Mouse (Mus musculus): ENCODE measurements around the gene Snd1. TPM values are rescaled to one million over a fixed set of nuclear protein-coding genes. Genes with fewer than 3 reads are reported as not detected.

The Snd1 gene
- polyA plus RNA-seq, 1 experiment from 2014 or later, result 128 TPM

GRCm38 (mm10) chr6:28859094-28859493 lies 384.2 kb downstream of the Snd1 start:
- no peak overlapping the region for H3K4me2 ChIP-seq (ENCODE audit: low read depth, low read length)
- ATAC-seq (ENCODE audit: low read depth), result no peak
- no peak overlapping the region for H3K4me3 ChIP-seq (ENCODE audit: low read length)
- 78% methylated on average over 2 of the region's 2 CpGs for WGBS
- H3K36me3 ChIP-seq (ENCODE audit: control insufficient read depth, insufficient read depth, low read length), result no peaks in the 10 kb centered on the region
- peaks cover 2% of the 10 kb centered on the region; the same call in 1 of the 2 replicates for H3K4me1 ChIP-seq (replicated peaks; ENCODE audit: control insufficient read depth, insufficient read depth, low read length)
- no peaks in the 10 kb centered on the region for H3K27me3 ChIP-seq (ENCODE audit: control insufficient read depth, insufficient read depth, low read depth, low read length)
- H3K9ac ChIP-seq (ENCODE audit: low read length), result no peak overlapping the region
- H3K27ac ChIP-seq (ENCODE audit: low read length), result no peak overlapping the region
- H3K9me3 ChIP-seq (ENCODE audit: control insufficient read depth, low read length), result no peaks in the 10 kb centered on the region

GRCm38 (mm10) chr6:28860450-28860849 lies 385.5 kb downstream of the Snd1 start:
- no peak overlapping the region for H3K4me3 ChIP-seq (ENCODE audit: low read length)
- H3K36me3 ChIP-seq (ENCODE audit: control insufficient read depth, insufficient read depth, low read length), result no peaks in the 10 kb centered on the region
- WGBS, result 70% methylated on average over 2 of the region's 2 CpGs
- no peaks in the 10 kb centered on the region for H3K27me3 ChIP-seq (ENCODE audit: control insufficient read depth, insufficient read depth, low read depth, low read length)
- H3K9ac ChIP-seq (ENCODE audit: low read length), result no peak overlapping the region
- H3K27ac ChIP-seq (ENCODE audit: low read length), result no peak overlapping the region
- H3K4me1 ChIP-seq (replicated peaks; ENCODE audit: control insufficient read depth, insufficient read depth, low read length), result peaks cover 2% of the 10 kb centered on the region; the same call in 1 of the 2 replicates
- H3K9me3 ChIP-seq (ENCODE audit: control insufficient read depth, low read length), result no peaks in the 10 kb centered on the region
- no peak overlapping the region for H3K4me2 ChIP-seq (ENCODE audit: low read depth, low read length)
- no peak for ATAC-seq (ENCODE audit: low read depth)

- no peaks in the 10 kb centered on the region for H3K36me3 ChIP-seq (ENCODE audit: control insufficient read depth, insufficient read depth, low read length)
- H3K4me2 ChIP-seq (ENCODE audit: low read depth, low read length), result no peak overlapping the region
- WGBS, result 49% methylated on average over 2 of the region's 2 CpGs
- H3K9me3 ChIP-seq (ENCODE audit: control insufficient read depth, low read length), result no peaks in the 10 kb centered on the region
- H3K27me3 ChIP-seq (ENCODE audit: control insufficient read depth, insufficient read depth, low read depth, low read length), result no peaks in the 10 kb centered on the region
- H3K4me3 ChIP-seq (ENCODE audit: low read length), result no peak overlapping the region
- H3K27ac ChIP-seq (ENCODE audit: low read length), result no peak overlapping the region
- no peak overlapping the region for H3K9ac ChIP-seq (ENCODE audit: low read length)
- H3K4me1 ChIP-seq (replicated peaks; ENCODE audit: control insufficient read depth, insufficient read depth, low read length), result peaks cover 2% of the 10 kb centered on the region; the same call in 1 of the 2 replicates
- ATAC-seq (ENCODE audit: low read depth), result no peak
These were observed 386.0 kb downstream of the Snd1 start for GRCm38 (mm10) chr6:28860922-28861321.

GRCm38 (mm10) chr6:28862304-28862703 lies 387.4 kb downstream of the Snd1 start:
- Histone ChIP-seq H3K9me3 (ENCODE audit: control insufficient read depth, low read length) (no peaks in the 10 kb centered on the region), H3K36me3 (ENCODE audit: control insufficient read depth, insufficient read depth, low read length) (no peaks in the 10 kb centered on the region), H3K27ac (ENCODE audit: low read length) (no peak overlapping the region), H3K4me2 (ENCODE audit: low read depth, low read length) (no peak overlapping the region), H3K9ac (ENCODE audit: low read length) (no peak overlapping the region), H3K27me3 (ENCODE audit: control insufficient read depth, insufficient read depth, low read depth, low read length) (no peaks in the 10 kb centered on the region), H3K4me1 (replicated peaks; ENCODE audit: control insufficient read depth, insufficient read depth, low read length) (peaks cover 4% of the 10 kb centered on the region), H3K4me3 (ENCODE audit: low read length) (no peak overlapping the region)
- WGBS, result 66% methylated on average over 8 of the region's 8 CpGs
- ATAC-seq (ENCODE audit: low read depth), result no peak

GRCm38 (mm10) chr6:28864684-28865083 lies 389.7 kb downstream of the Snd1 start:
- Histone ChIP-seq H3K4me3 (ENCODE audit: low read length) (no peak overlapping the region), H3K36me3 (ENCODE audit: control insufficient read depth, insufficient read depth, low read length) (no peaks in the 10 kb centered on the region), H3K27me3 (ENCODE audit: control insufficient read depth, insufficient read depth, low read depth, low read length) (no peaks in the 10 kb centered on the region), H3K4me2 (ENCODE audit: low read depth, low read length) (no peak overlapping the region), H3K4me1 (replicated peaks; ENCODE audit: control insufficient read depth, insufficient read depth, low read length) (peaks cover 9% of the 10 kb centered on the region), H3K27ac (ENCODE audit: low read length) (no peak overlapping the region), H3K9ac (ENCODE audit: low read length) (no peak overlapping the region), H3K9me3 (ENCODE audit: control insufficient read depth, low read length) (no peaks in the 10 kb centered on the region)
- ATAC-seq (ENCODE audit: low read depth), result peak; percentile 67
- 40% methylated on average over 5 of the region's 5 CpGs for WGBS

- Histone ChIP-seq H3K4me1 (replicated peaks; ENCODE audit: control insufficient read depth, insufficient read depth, low read length) (peaks cover 9% of the 10 kb centered on the region), H3K36me3 (ENCODE audit: control insufficient read depth, insufficient read depth, low read length) (no peaks in the 10 kb centered on the region), H3K9me3 (ENCODE audit: control insufficient read depth, low read length) (no peaks in the 10 kb centered on the region), H3K4me3 (ENCODE audit: low read length) (no peak overlapping the region), H3K4me2 (ENCODE audit: low read depth, low read length) (no peak overlapping the region), H3K27me3 (ENCODE audit: control insufficient read depth, insufficient read depth, low read depth, low read length) (no peaks in the 10 kb centered on the region), H3K27ac (ENCODE audit: low read length) (no peak overlapping the region), H3K9ac (ENCODE audit: low read length) (no peak overlapping the region)
- no peak for ATAC-seq (ENCODE audit: low read depth)
- 80% methylated on average over 10 of the region's 10 CpGs for whole genome bisulfite sequencing
These were observed 390.2 kb downstream of the Snd1 start for GRCm38 (mm10) chr6:28865112-28865511.

- H3K4me3 ChIP-seq (ENCODE audit: low read length), result no peak overlapping the region
- H3K4me2 ChIP-seq (ENCODE audit: low read depth, low read length), result no peak overlapping the region
- no peak for ATAC-seq (ENCODE audit: low read depth)
- no peak overlapping the region for H3K27ac ChIP-seq (ENCODE audit: low read length)
- no peaks in the 10 kb centered on the region for H3K27me3 ChIP-seq (ENCODE audit: control insufficient read depth, insufficient read depth, low read depth, low read length)
- no peak overlapping the region for H3K9ac ChIP-seq (ENCODE audit: low read length)
- no peaks in the 10 kb centered on the region for H3K36me3 ChIP-seq (ENCODE audit: control insufficient read depth, insufficient read depth, low read length)
- H3K4me1 ChIP-seq (replicated peaks; ENCODE audit: control insufficient read depth, insufficient read depth, low read length), result peaks cover 9% of the 10 kb centered on the region
- 93% methylated on average over 3 of the region's 3 CpGs for WGBS
- no peaks in the 10 kb centered on the region for H3K9me3 ChIP-seq (ENCODE audit: control insufficient read depth, low read length)
These were observed 391.3 kb downstream of the Snd1 start for GRCm38 (mm10) chr6:28866206-28866605.

GRCm38 (mm10) chr6:28867516-28868251 lies 392.7 kb downstream of the Snd1 start:
- Histone ChIP-seq H3K9ac (ENCODE audit: low read length) (no peak overlapping the region), H3K27ac (ENCODE audit: low read length) (no peak overlapping the region), H3K4me1 (replicated peaks; ENCODE audit: control insufficient read depth, insufficient read depth, low read length) (peaks cover 9% of the 10 kb centered on the region), H3K27me3 (ENCODE audit: control insufficient read depth, insufficient read depth, low read depth, low read length) (no peaks in the 10 kb centered on the region), H3K4me3 (ENCODE audit: low read length) (no peak overlapping the region), H3K9me3 (ENCODE audit: control insufficient read depth, low read length) (no peaks in the 10 kb centered on the region), H3K36me3 (ENCODE audit: control insufficient read depth, insufficient read depth, low read length) (no peaks in the 10 kb centered on the region), H3K4me2 (ENCODE audit: low read depth, low read length) (no peak overlapping the region)
- 0% methylated on average over 2 of the region's 2 CpGs for WGBS
- ATAC-seq (ENCODE audit: low read depth), result peak; percentile 61

GRCm38 (mm10) chr6:28871725-28872420 lies 396.9 kb downstream of the Snd1 start:
- Histone ChIP-seq H3K4me1 (replicated peaks; ENCODE audit: control insufficient read depth, insufficient read depth, low read length) (peaks cover 9% of the 10 kb centered on the region), H3K27me3 (ENCODE audit: control insufficient read depth, insufficient read depth, low read depth, low read length) (no peaks in the 10 kb centered on the region), H3K36me3 (ENCODE audit: control insufficient read depth, insufficient read depth, low read length) (0 out of 2 replicates have a peak, but pooled peaks cover 2% of the 10 kb centered on the region), H3K27ac (ENCODE audit: low read length) (no peak overlapping the region), H3K4me2 (ENCODE audit: low read depth, low read length) (no peak overlapping the region), H3K9ac (ENCODE audit: low read length) (no peak overlapping the region), H3K9me3 (ENCODE audit: control insufficient read depth, low read length) (no peaks in the 10 kb centered on the region), H3K4me3 (ENCODE audit: low read length) (no peak overlapping the region)
- ATAC-seq (ENCODE audit: low read depth), result no peak
- 81% methylated on average over 5 of the region's 5 CpGs for WGBS
